Comparison of ENCODE assay signal across 23 mouse cellular contexts in the genomic region with DNA sequence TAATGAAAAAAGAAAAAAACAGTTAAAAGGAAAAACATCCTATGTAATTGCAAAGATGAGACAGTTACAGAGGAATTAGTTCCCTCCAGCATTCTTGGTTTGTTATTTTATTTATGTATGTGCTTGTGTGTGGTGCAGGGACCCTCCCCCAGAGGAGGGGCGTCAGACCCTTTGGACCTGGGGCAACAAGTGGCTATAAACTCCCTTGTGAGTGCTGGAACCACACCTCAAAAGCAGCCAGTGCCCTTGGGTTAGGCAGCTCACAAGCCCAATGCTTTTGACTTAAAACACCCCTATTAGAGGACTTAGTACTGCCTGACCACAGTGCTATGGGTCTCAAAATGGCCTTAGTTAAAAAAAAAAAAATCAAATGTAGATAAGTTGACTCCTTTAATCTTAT. TPM values are rescaled to one million over a fixed set of nuclear protein-coding genes. Genes with fewer than 3 reads are reported as not detected.
DNase-seq lines count a peak whose midpoint lies in the region; ATAC-seq and TF ChIP-seq lines count a peak whose summit lies in the region.
"Had no signal": no experiment of that assay in that cellular context is flagged by ENCODE, and none has a peak within 500 bp of the region (broad histone marks: within the 10 kb centered on the region; RNA-seq: fewer than 3 reads in every experiment).

No protein-coding gene starts in this region.

- WGBS in limb, embryonic 12.5 days, result 31% methylated on average over 1 of the region's 1 CpGs
- WGBS in limb, embryonic 10.5 days, result 35% methylated on average over 1 of the region's 1 CpGs
- WGBS in limb, embryonic 13.5 days, result 19% methylated on average over 1 of the region's 1 CpGs

- no peak for TF ChIP-seq CTCF in gastrocnemius, adult 2 months (IDR thresholded peaks at IDR 0.05)

- intact Hi-C loops in gastrocnemius, adult 2 months (cut with DNase I), result no loop called here

- peak overlapping the region; percentile 34; the same call in 1 of the 2 replicates for H3K4me2 ChIP-seq in limb, embryonic 12.5 days
- peak overlapping the region; percentile 49 for H3K4me2 ChIP-seq in limb, embryonic 13.5 days (replicated peaks)

- no peak for DNase-seq in gastrocnemius, adult 2 months
- no peak for DNase-seq in gastrocnemius, postnatal 25 days
- DNase-seq in limb, embryonic 10.5 days (ENCODE audit: low spot score), result no peak
- peak; percentile 44 for DNase-seq in NIH3T3 (ENCODE audit: low read depth)
- DNase-seq in ovary, postnatal 10 days (ENCODE audit: low spot score), result no peak
- DNase-seq in cerebellum, adult 9-10 months, result no peak
- DNase-seq: adrenal gland, adult 8-10 months; cerebellum, adult 8-10 months; gastrocnemius, postnatal 36 days; heart, postnatal 36 days; kidney, adult 2 months; kidney, postnatal 14 days; lung, postnatal 36 days; right cerebral cortex, postnatal 14 days; spleen, adult 18-20 months; thymus, adult 2 months had no signal

- H3K4me3 ChIP-seq in gastrocnemius, adult 2 months, result peak overlapping the region; percentile 73
- H3K4me3 ChIP-seq in limb, embryonic 12.5 days (replicated peaks), result no peak overlapping the region
- H3K4me3 ChIP-seq in limb, embryonic 10.5 days, result no peak overlapping the region
- peak overlapping the region; percentile 17 for H3K4me3 ChIP-seq in limb, embryonic 13.5 days

- peak overlapping the region; percentile 84 for H3K27ac ChIP-seq in gastrocnemius, adult 2 months
- H3K27ac ChIP-seq in limb, embryonic 12.5 days, result no peak overlapping the region
- no peak overlapping the region for H3K27ac ChIP-seq in limb, embryonic 10.5 days
- no peak overlapping the region for H3K27ac ChIP-seq in limb, embryonic 13.5 days
- H3K27ac ChIP-seq: liver, embryonic 14.5 days; midbrain, embryonic 15.5 days had no signal

- no peak for ATAC-seq in limb, embryonic 12.5 days (ENCODE audit: insufficient number of reproducible peaks, insufficient read depth, low FRiP score, low TSS enrichment, low read depth)
- ATAC-seq in limb, embryonic 13.5 days (ENCODE audit: low FRiP score, low read depth), result no peak
- ATAC-seq: midbrain, embryonic 15.5 days had no signal

- H3K4me1 ChIP-seq in limb, embryonic 12.5 days (replicated peaks), result peaks cover 21% of the 10 kb centered on the region
- peaks cover 26% of the 10 kb centered on the region for H3K4me1 ChIP-seq in limb, embryonic 10.5 days
- peaks cover 26% of the 10 kb centered on the region for H3K4me1 ChIP-seq in limb, embryonic 13.5 days

- no peaks in the 10 kb centered on the region for H3K9me3 ChIP-seq in limb, embryonic 12.5 days
- H3K9me3 ChIP-seq in limb, embryonic 10.5 days (replicated peaks), result no peaks in the 10 kb centered on the region
- no peaks in the 10 kb centered on the region for H3K9me3 ChIP-seq in limb, embryonic 13.5 days
- H3K9me3 ChIP-seq: embryonic facial prominence, embryonic 15.5 days; hindbrain, embryonic 15.5 days; midbrain, embryonic 15.5 days; neural tube, embryonic 15.5 days had no signal

- no peaks in the 10 kb centered on the region for H3K27me3 ChIP-seq in limb, embryonic 12.5 days
- no peaks in the 10 kb centered on the region for H3K27me3 ChIP-seq in limb, embryonic 10.5 days (ENCODE audit: low read depth, poor library complexity, severe bottlenecking)
- H3K27me3 ChIP-seq in limb, embryonic 13.5 days, result no peaks in the 10 kb centered on the region
- H3K27me3 ChIP-seq: embryonic facial prominence, embryonic 15.5 days; hindbrain, embryonic 15.5 days; midbrain, embryonic 15.5 days; neural tube, embryonic 15.5 days had no signal

- H3K9ac ChIP-seq in limb, embryonic 12.5 days (replicated peaks), result no peak overlapping the region
- no peak overlapping the region for H3K9ac ChIP-seq in limb, embryonic 13.5 days
- H3K9ac ChIP-seq: embryonic facial prominence, embryonic 15.5 days; hindbrain, embryonic 15.5 days; liver, embryonic 14.5 days; midbrain, embryonic 15.5 days; neural tube, embryonic 15.5 days had no signal

- H3K36me3 ChIP-seq in limb, embryonic 12.5 days, result no peaks in the 10 kb centered on the region
- no peaks in the 10 kb centered on the region; the same call in 1 of the 2 replicates for H3K36me3 ChIP-seq in limb, embryonic 10.5 days
- no peaks in the 10 kb centered on the region for H3K36me3 ChIP-seq in limb, embryonic 13.5 days
- H3K36me3 ChIP-seq: embryonic facial prominence, embryonic 15.5 days; hindbrain, embryonic 15.5 days; midbrain, embryonic 15.5 days; neural tube, embryonic 15.5 days had no signal

RNA-seq across cellular contexts. Expression of a gene that starts 0.8 kb away (rescaled TPM):
- total RNA-seq in gastrocnemius, adult 2 months (2021), result 1 to 10 TPM; 3.3 to 4.9 TPM
- 1 to 10 TPM; 4.7 to 5.1 TPM for total RNA-seq in gastrocnemius, postnatal 25 days (2021)
- 35.2 and 38.2 TPM in 2 replicates for polyA plus RNA-seq in limb, embryonic 12.5 days (2016; fragmentation: Nextera tagmentation; extraction: Ambion mirVana)
- 13.4 and 25.4 TPM in 2 replicates for polyA plus RNA-seq in limb, embryonic 10.5 days (2016; fragmentation: Nextera tagmentation; extraction: Ambion mirVana)
- 34.5 and 37.0 TPM in 2 replicates for polyA plus RNA-seq in limb, embryonic 13.5 days (2015; fragmentation: Nextera tagmentation; extraction: Ambion mirVana)

RNA-seq across cellular contexts. Expression of a gene that starts 9.6 kb away (rescaled TPM):
- 1 to 10 TPM; 2.8 to 3.6 TPM for total RNA-seq in gastrocnemius, adult 2 months (2021)
- 1 to 10 TPM; 2.7 to 2.8 TPM for total RNA-seq in gastrocnemius, postnatal 25 days (2021)
- 2.8 and 3.2 TPM in 2 replicates for polyA plus RNA-seq in limb, embryonic 12.5 days (2016; fragmentation: Nextera tagmentation; extraction: Ambion mirVana)
- 2.5 and 2.8 TPM in 2 replicates for polyA plus RNA-seq in limb, embryonic 10.5 days (2016; fragmentation: Nextera tagmentation; extraction: Ambion mirVana)
- 2.5 and 2.7 TPM in 2 replicates for polyA plus RNA-seq in limb, embryonic 13.5 days (2015; fragmentation: Nextera tagmentation; extraction: Ambion mirVana)

Comparison
In these comparisons a context has a peak if more than half of its experiments do, and no peak if none do; other contexts are left out.
1. H3K4me3 ChIP-seq: peak in gastrocnemius, adult 2 months (single experiment) and limb, embryonic 13.5 days (single experiment); none in limb, embryonic 12.5 days (single experiment) and limb, embryonic 10.5 days (single experiment).